In the genomic region with DNA sequence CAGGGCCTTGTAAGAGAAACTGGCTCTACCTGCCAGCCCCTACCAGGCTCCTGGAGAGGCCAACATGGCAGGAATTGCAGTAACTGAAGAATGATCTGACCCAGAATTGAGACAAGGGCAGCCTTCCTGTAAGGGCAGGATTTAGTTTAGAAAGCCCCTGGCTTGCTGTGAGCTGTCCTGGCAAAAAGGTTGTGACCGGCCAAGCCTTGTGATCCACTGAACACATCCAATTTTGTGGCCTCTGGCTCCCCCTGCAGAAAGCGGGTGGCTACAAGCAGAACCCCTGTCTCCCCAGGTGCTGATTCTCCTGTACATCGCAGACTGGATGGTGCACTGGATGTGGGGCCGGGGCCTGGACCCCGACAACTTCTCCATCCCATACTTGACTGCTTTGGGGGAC, we compare ENCODE assay signal across 9 mouse cellular contexts. TPM values are rescaled to one million over a fixed set of nuclear protein-coding genes. Genes with fewer than 3 reads are reported as not detected.
DNase-seq lines count a peak whose midpoint lies in the region; ATAC-seq and TF ChIP-seq lines count a peak whose summit lies in the region.
"Had no signal": no experiment of that assay in that cellular context is flagged by ENCODE, and none has a peak within 500 bp of the region (broad histone marks: within the 10 kb centered on the region; RNA-seq: fewer than 3 reads in every experiment).

No protein-coding gene starts in this region.

- peak; percentile 75 to 86 for DNase-seq in heart, adult 18-20 months
- DNase-seq in CD4-positive, CD25-positive, alpha-beta regulatory T cell, adult 2 months (ENCODE audit: low read depth, low spot score) = peak; percentile 66
- peak; percentile 81 for DNase-seq in cerebellum, adult 11-12 months
- DNase-seq in gastrocnemius, adult 8-10 months (ENCODE audit: low spot score in 2 of 2) = peak; percentile 43 to 59
- peak; percentile 72 to 76 for DNase-seq in layer of hippocampus, postnatal 10 days (ENCODE audit: low spot score in 2 of 2)
- peak; percentile 46 to 63 for DNase-seq in lung, postnatal 4 days
- DNase-seq in stomach, postnatal 0 days (ENCODE audit: low spot score) = peak; percentile 70

- H3K9me3 ChIP-seq in heart, embryonic 12.5 days (replicated peaks) = no peaks in the 10 kb centered on the region
- H3K9me3 ChIP-seq in stomach, postnatal 0 days (ENCODE audit: control insufficient read depth, low read length) = no peaks in the 10 kb centered on the region
- H3K9me3 ChIP-seq: neural tube, embryonic 12.5 days had no signal

- H3K4me2 ChIP-seq in heart, embryonic 12.5 days = no peak overlapping the region
- no peak overlapping the region for H3K4me2 ChIP-seq in stomach, postnatal 0 days (replicated peaks; ENCODE audit: low read depth)
- H3K4me2 ChIP-seq: neural tube, embryonic 12.5 days had no signal

- 0 out of 2 replicates have a peak, but pooled peaks cover 3% of the 10 kb centered on the region for H3K4me1 ChIP-seq in heart, embryonic 12.5 days (replicated peaks)
- H3K4me1 ChIP-seq in stomach, postnatal 0 days (replicated peaks; ENCODE audit: control insufficient read depth, insufficient read depth) = no peaks in the 10 kb centered on the region
- H3K4me1 ChIP-seq: neural tube, embryonic 12.5 days had no signal

- H3K36me3 ChIP-seq in heart, embryonic 12.5 days = peaks cover 63% of the 10 kb centered on the region
- peaks cover 20% of the 10 kb centered on the region for H3K36me3 ChIP-seq in stomach, postnatal 0 days (ENCODE audit: control insufficient read depth, insufficient read depth, low read length)

- no peaks in the 10 kb centered on the region for H3K27me3 ChIP-seq in heart, embryonic 12.5 days (replicated peaks)
- H3K27me3 ChIP-seq in stomach, postnatal 0 days (ENCODE audit: control insufficient read depth, insufficient read depth, low read length) = no peaks in the 10 kb centered on the region
- H3K27me3 ChIP-seq: neural tube, embryonic 12.5 days had no signal

- no peak overlapping the region for H3K9ac ChIP-seq in heart, embryonic 12.5 days
- no peak overlapping the region for H3K9ac ChIP-seq in stomach, postnatal 0 days (ENCODE audit: low read length)
- H3K9ac ChIP-seq: neural tube, embryonic 12.5 days had no signal

- TF ChIP-seq EP300 in stomach, postnatal 0 days (optimal IDR thresholded peaks at IDR 0.05) = no peak

- ATAC-seq in heart, embryonic 12.5 days (ENCODE audit: insufficient number of reproducible peaks, low FRiP score) = no peak
- no peak for ATAC-seq in stomach, postnatal 0 days (ENCODE audit: low FRiP score, low TSS enrichment)

- H3K27ac ChIP-seq in heart, embryonic 12.5 days (ENCODE audit: poor library complexity, severe bottlenecking) = no peak overlapping the region
- H3K27ac ChIP-seq in stomach, postnatal 0 days (replicated peaks) = no peak overlapping the region
- H3K27ac ChIP-seq: neural tube, embryonic 12.5 days had no signal

- TF ChIP-seq CTCF in stomach, postnatal 0 days (IDR thresholded peaks at IDR 0.05; ENCODE audit: low read depth) = peak; percentile 72

- H3K4me3 ChIP-seq in heart, embryonic 12.5 days = no peak overlapping the region
- H3K4me3 ChIP-seq in stomach, postnatal 0 days (ENCODE audit: low read depth, low read length) = no peak overlapping the region
- H3K4me3 ChIP-seq: neural tube, embryonic 12.5 days had no signal

- WGBS in heart, embryonic 12.5 days = 65% methylated on average over 5 of the region's 5 CpGs
- 78% methylated on average over 5 of the region's 5 CpGs for WGBS in stomach, postnatal 0 days

RNA-seq across cellular contexts. Expression of a gene that starts 19.0 kb away (rescaled TPM):
- total RNA-seq in heart, adult 18-20 months (2021) = 10 to 100 TPM; 38.8 to 51.8 TPM
- polyA plus RNA-seq in heart, embryonic 12.5 days (2016; fragmentation: Nextera tagmentation; extraction: Ambion mirVana) = 7.8 and 10.2 TPM in 2 replicates
- total RNA-seq in gastrocnemius, adult 8-10 months (2022) = 10 to 100 TPM; 25.0 to 42.3 (median 39.1) TPM
- total RNA-seq in layer of hippocampus, postnatal 10 days (2021) = 10 to 100 TPM; 53.0 to 59.9 TPM
- 7.0 and 7.1 TPM in 2 replicates for polyA plus RNA-seq in stomach, postnatal 0 days (2015; fragmentation: Nextera tagmentation; extraction: Ambion mirVana)

RNA-seq across cellular contexts. Expression of a gene that starts 20.8 kb away (rescaled TPM):
- total RNA-seq in heart, adult 18-20 months (2021) = 10 to 100 TPM; 11.3 to 11.4 TPM
- polyA plus RNA-seq in heart, embryonic 12.5 days (2016; fragmentation: Nextera tagmentation; extraction: Ambion mirVana) = 12.4 and 13.2 TPM in 2 replicates
- total RNA-seq in gastrocnemius, adult 8-10 months (2022) = 1 to 10 TPM; 4.8 to 5.2 (median 4.9) TPM
- total RNA-seq in layer of hippocampus, postnatal 10 days (2021) = 1 to 10 TPM; 6.8 to 8.2 TPM
- polyA plus RNA-seq in stomach, postnatal 0 days (2015; fragmentation: Nextera tagmentation; extraction: Ambion mirVana) = 21.4 and 21.6 TPM in 2 replicates

RNA-seq across cellular contexts. Expression of a gene that starts 49.1 kb away (rescaled TPM):
- 1 to 10 TPM; 7.4 to 9.1 TPM for total RNA-seq in heart, adult 18-20 months (2021)
- 1.3 and 1.7 TPM in 2 replicates for polyA plus RNA-seq in heart, embryonic 12.5 days (2016; fragmentation: Nextera tagmentation; extraction: Ambion mirVana)
- under 1 TPM; 0.40 to 0.51 (median 0.44) TPM for total RNA-seq in gastrocnemius, adult 8-10 months (2022)
- total RNA-seq in layer of hippocampus, postnatal 10 days (2021) = 1 to 10 TPM in 1 of 2 experiments, under 1 TPM in 1; 0.75 to 1.8 TPM
- 1.1 and 1.4 TPM in 2 replicates for polyA plus RNA-seq in stomach, postnatal 0 days (2015; fragmentation: Nextera tagmentation; extraction: Ambion mirVana)
